Mouse (Mus musculus) spleen, adult 2 months (tissue): ENCODE results near the gene Ppil3. TPM values are rescaled to one million over a fixed set of nuclear protein-coding genes. Genes with fewer than 3 reads are reported as not detected.

ENCODE experiments used
- DNase-seq, 2 experiments: peaks; one replicate each; pipeline versions ENCODE4 v3.0.0 to v3.0.0-alpha.2; 2012 to 2021; ENCODE audit warnings: low spot score in 2 of 2, low read depth in 1 of 2
- H3K27ac ChIP-seq: fragments of 200-500 bp; 2 replicates; pipeline ENCODE4 v1.5.1; 2012; ENCODE audit warnings: low read length, inconsistent platforms; ENCODE audit not compliant: insufficient read depth
- H3K27me3 ChIP-seq: fragments of 200-500 bp; 2 replicates; pipeline ENCODE4 v1.6.1; 2012; ENCODE audit warnings: mild to moderate bottlenecking, moderate library complexity, low read length, inconsistent platforms; ENCODE audit not compliant: control insufficient read depth, insufficient read depth
- H3K36me3 ChIP-seq: fragments of 200-500 bp; 2 replicates; pipeline ENCODE4 v1.6.1; 2012; ENCODE audit warnings: mild to moderate bottlenecking, low read length, inconsistent platforms; ENCODE audit not compliant: control insufficient read depth, insufficient read depth
- H3K4me1 ChIP-seq: fragments of 200-500 bp; 2 replicates; pipeline ENCODE4 v1.6.1; 2011; ENCODE audit warnings: inconsistent platforms; ENCODE audit not compliant: control insufficient read depth, insufficient read depth, insufficient read length
- H3K4me3 ChIP-seq: fragments of 200-500 bp; 2 replicates; pipeline ENCODE4 v1.5.1; 2011; ENCODE audit warnings: mild to moderate bottlenecking, inconsistent platforms; ENCODE audit not compliant: insufficient read depth, insufficient read length; ENCODE audit errors: extremely low read depth
- CTCF ChIP-seq: fragments of 200-500 bp; IDR thresholded peaks from 2 replicates; pipeline ENCODE4 v1.5.1; 2011; ENCODE audit warnings: mild to moderate bottlenecking, inconsistent platforms; ENCODE audit not compliant: insufficient read depth, insufficient read length, insufficient replicate concordance; ENCODE audit errors: extremely low read depth
- POLR2A ChIP-seq: fragments of 200-500 bp; IDR thresholded peaks from 2 replicates; pipeline ENCODE4 v1.6.1; 2011; ENCODE audit warnings: low read depth, low read length, inconsistent platforms
- WGBS: fragments of 180-500 bp; shearing (Covaris S2); methylation state at CpG from one replicate; pipeline ENCODE4 v1.1.7; 2018; 5-methylcytosine and 5-hydroxymethylcytosine counted together
- polyA plus RNA-seq: library from polyadenylated mRNA; depleted of rRNA; stranded (reverse); fragments of >200 nt; gene quantifications from 2 replicates; pipeline ENCODE4 v1.2.3, GENCODE M21; 2012; rRNA removed

Ppil3 gene
- 9.4 and 16.9 TPM in 2 replicates for polyA plus RNA-seq

DNA sequence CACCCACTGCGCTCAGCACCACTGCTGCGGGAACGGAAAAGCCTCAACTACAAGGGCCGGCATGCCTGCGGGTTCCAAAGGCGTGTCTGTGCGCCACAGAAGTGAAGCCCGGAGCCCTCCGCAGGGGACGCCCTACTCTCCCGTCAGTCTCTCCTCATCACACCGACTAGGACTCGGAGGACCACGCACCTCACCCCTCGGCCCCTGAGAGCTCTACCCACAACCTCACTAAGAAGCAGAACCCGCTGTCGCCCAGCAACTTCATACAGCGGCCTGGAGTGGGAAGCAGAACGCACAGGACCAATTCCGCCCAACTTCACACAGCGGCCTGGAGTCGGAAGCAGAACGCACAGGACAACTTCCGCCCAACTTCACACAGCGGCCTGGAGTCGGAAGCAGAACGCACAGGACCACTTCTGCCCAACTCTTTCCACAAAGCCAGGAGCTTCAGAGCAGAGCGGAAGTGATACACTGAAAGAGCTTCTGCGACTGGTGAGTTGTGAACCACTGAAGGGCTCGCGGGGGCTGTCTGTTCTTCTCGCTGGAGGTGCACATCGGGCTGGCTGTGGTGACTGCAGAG lies at the start of gene Ppil3, which contains the start of gene Nif3l1:
TSS of gene Ppil3 (minus strand) at position 344 of the 580 bp plus-strand sequence.
TSS of gene Nif3l1 (plus strand) at position 9 of the 580 bp plus-strand sequence.
- H3K4me3 ChIP-seq: peak within 1 kb of the TSS; percentile 95
- peak within 1 kb of the TSS; percentile 92 for H3K27ac ChIP-seq
- DNase-seq: peak; percentile 71 to 75
- H3K4me1 ChIP-seq: peaks cover 4% of the 10 kb centered on the region
- WGBS: under 1% methylated on average over 33 of the region's 33 CpGs
- TF ChIP-seq POLR2A (peak; percentile 6; the same call in 1 of the 2 replicates), CTCF (no peak)
- peaks cover 10% of the 10 kb centered on the region; the same call in 1 of the 2 replicates for H3K36me3 ChIP-seq
- no peaks in the 10 kb centered on the region for H3K27me3 ChIP-seq

DNA sequence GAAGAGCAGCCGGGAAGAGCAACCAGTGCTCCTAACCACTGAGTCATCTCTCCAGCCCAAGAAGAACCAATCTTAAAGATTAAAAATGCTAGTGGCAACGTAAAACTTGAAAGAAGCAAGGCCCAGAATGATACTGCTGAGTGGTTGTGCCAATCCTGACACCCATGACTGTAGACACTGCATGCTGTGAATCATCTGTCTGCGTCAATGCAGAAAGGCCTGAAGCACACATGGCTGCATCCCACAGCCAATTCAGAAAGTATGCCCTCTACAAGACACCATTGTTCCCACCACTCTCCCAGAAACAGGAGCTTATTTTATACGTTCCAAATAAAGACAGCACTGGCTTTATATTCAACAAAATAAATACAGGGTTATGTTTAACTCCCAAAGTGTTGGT lies 37.4 kb upstream of the Ppil3 start:
- Histone ChIP-seq H3K27ac (no peak overlapping the region), H3K36me3 (peaks cover 21% of the 10 kb centered on the region), H3K4me3 (no peak overlapping the region), H3K4me1 (no peaks in the 10 kb centered on the region), H3K27me3 (no peaks in the 10 kb centered on the region)
- 93% methylated on average over 4 of the region's 4 CpGs for WGBS
- TF ChIP-seq POLR2A: no peak
- no peak for TF ChIP-seq CTCF
- no peak for DNase-seq

DNA sequence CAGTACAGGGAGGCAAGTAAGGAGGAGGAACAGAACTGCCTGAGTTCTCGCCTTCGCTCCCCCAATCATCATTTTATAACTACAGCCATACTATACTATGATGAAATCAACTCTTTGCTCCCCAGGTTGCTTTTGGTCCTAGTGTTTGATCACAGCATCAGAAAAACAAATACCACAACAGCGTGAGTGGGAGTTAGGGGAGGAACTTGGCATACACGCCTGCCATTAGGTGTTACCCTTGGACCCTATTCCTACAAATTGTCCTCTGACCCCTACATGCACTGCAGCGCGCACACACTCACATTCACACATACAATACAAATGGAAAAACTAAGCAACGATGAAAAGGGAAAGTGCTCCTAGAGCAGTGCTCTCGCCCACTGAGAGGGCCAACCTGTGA lies 30.4 kb upstream of the Ppil3 start:
- no peaks in the 10 kb centered on the region for H3K27me3 ChIP-seq
- 98% methylated on average over 8 of the region's 8 CpGs for WGBS
- H3K4me1 ChIP-seq: no peaks in the 10 kb centered on the region
- no peak for TF ChIP-seq POLR2A
- no peak for TF ChIP-seq CTCF
- peaks cover 33% of the 10 kb centered on the region for H3K36me3 ChIP-seq
- no peak overlapping the region for H3K27ac ChIP-seq
- no peak for DNase-seq
- no peak overlapping the region for H3K4me3 ChIP-seq

DNA sequence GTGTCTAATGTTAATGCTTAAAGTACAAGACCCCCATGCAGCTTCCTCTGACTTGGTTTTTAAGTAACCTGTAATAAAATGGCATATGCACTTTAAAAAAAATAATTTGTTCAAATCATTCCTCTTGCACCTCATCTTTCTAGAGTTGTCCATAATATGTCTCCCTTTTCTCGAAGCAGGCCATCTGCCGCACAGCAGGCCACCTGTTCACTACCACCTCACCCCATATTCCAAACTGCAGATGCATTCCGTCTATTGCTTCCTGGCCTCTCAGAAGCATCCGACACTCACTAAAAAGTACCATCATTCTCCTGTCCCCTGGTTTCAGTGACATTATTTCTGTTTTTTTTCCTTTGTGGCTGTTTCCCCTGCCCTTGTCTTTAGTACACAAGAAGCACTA lies 20.3 kb upstream of the Ppil3 start:
- Histone ChIP-seq H3K27me3 (no peaks in the 10 kb centered on the region), H3K4me1 (no peaks in the 10 kb centered on the region), H3K36me3 (peaks cover 35% of the 10 kb centered on the region), H3K27ac (no peak overlapping the region), H3K4me3 (no peak overlapping the region)
- TF ChIP-seq POLR2A (no peak), CTCF (no peak)
- DNase-seq: no peak
- WGBS: 94% methylated on average over 4 of the region's 4 CpGs

DNA sequence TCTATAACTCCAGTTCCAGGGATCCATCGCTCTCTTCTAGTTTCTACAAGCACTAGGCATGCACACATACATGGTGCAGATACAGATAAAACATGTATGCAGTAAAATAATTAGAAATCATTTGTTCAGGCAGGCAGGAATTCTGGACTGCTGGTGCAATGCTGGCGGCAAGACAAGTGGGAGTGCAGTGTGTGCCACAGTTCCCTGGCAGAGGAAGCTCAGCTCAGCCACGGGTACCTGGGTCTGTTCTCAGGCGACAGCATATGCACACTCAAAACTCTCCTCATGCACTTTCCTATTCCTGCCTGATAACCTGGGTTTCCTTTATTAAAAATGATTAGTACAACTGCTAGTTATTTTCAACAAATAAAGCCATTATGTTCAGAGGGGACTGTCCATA lies 19.8 kb upstream of the Ppil3 start:
- no peaks in the 10 kb centered on the region for H3K4me1 ChIP-seq
- no peaks in the 10 kb centered on the region for H3K27me3 ChIP-seq
- no peak overlapping the region for H3K4me3 ChIP-seq
- peaks cover 35% of the 10 kb centered on the region for H3K36me3 ChIP-seq
- no peak overlapping the region for H3K27ac ChIP-seq
- no peak for DNase-seq
- TF ChIP-seq POLR2A (no peak), CTCF (no peak)
- 94% methylated on average over 4 of the region's 4 CpGs for WGBS

DNA sequence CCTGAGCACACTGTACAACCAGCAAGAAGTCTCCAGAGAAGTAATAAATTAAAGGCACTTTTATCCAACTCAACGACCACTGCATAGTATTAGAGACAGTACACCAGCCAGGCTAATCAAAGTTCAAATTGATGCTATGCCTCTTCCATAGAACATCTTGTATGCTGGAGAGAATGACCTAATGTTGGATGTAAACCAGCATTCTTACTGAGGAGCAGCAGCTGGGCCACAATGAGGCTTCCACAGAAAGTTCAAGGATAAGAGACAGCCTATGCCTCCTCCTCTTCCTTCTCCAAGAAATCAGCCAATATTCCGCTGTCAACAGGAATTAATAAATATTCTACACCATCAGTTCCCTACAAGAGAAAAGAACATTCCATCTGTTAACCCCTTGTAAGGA lies 18.6 kb upstream of the Ppil3 start:
- H3K27ac ChIP-seq: no peak overlapping the region
- H3K4me1 ChIP-seq: no peaks in the 10 kb centered on the region
- H3K36me3 ChIP-seq: peaks cover 28% of the 10 kb centered on the region
- no peak for DNase-seq
- 88% methylated on average over 2 of the region's 2 CpGs for WGBS
- no peaks in the 10 kb centered on the region for H3K27me3 ChIP-seq
- H3K4me3 ChIP-seq: no peak overlapping the region
- no peak for TF ChIP-seq CTCF
- no peak for TF ChIP-seq POLR2A

DNA sequence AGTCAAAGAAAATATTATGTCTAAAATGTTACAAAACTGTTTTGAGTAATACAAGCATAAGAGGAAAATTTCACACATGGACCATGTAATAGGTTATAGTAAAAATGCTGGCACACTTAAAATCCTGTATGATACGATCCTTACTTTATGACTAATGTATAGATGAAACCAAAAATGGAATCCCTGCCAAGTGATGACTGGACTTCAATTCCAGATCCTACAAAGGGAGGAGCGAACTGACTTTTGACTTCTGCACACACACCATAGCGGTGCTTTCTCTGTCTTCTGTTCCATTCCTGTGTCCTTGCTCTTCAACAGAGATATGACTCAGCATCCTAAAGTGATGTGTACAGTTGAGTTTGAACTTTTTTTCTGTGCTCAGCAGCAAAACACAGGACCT lies 15.3 kb upstream of the Ppil3 start:
- no peak overlapping the region for H3K4me3 ChIP-seq
- DNase-seq: no peak
- no peak for TF ChIP-seq POLR2A
- no peak for TF ChIP-seq CTCF
- 95% methylated on average over 3 of the region's 3 CpGs for WGBS
- H3K27me3 ChIP-seq: no peaks in the 10 kb centered on the region
- H3K36me3 ChIP-seq: peaks cover 27% of the 10 kb centered on the region
- H3K27ac ChIP-seq: no peak overlapping the region
- no peaks in the 10 kb centered on the region for H3K4me1 ChIP-seq
